Mouse (Mus musculus) lung, adult 2 months (tissue): ENCODE results near the gene Sct. TPM values are rescaled to one million over a fixed set of nuclear protein-coding genes. Genes with fewer than 3 reads are reported as not detected.
A peak's percentile ranks its signal among the peaks of the same experiment; 100 is the strongest.

Source experiments
- DNase-seq: peaks from one replicate; pipeline ENCODE4 v3.0.0; 2022
- H3K4me1 ChIP-seq: fragments of 200-500 bp; 2 replicates; pipeline ENCODE4 v1.6.1; 2011; ENCODE audit warnings: low read length; ENCODE audit not compliant: control insufficient read depth, insufficient read depth
- H3K4me3 ChIP-seq: fragments of 200-500 bp; replicated peaks from 2 replicates; pipeline ENCODE3; 2011; ENCODE audit warnings: low read depth, mild to moderate bottlenecking, control low read depth, low read length; ENCODE audit errors: extremely low read depth
- CTCF ChIP-seq: fragments of 200-500 bp; IDR thresholded peaks from 2 replicates; pipeline ENCODE4 v1.5.1; 2011; ENCODE audit warnings: mild to moderate bottlenecking, low read length, control low read depth; ENCODE audit not compliant: insufficient read depth
- POLR2A ChIP-seq: fragments of 200-500 bp; IDR thresholded peaks from 2 replicates; pipeline ENCODE4 v1.6.1; 2011; ENCODE audit warnings: low read depth, mild to moderate bottlenecking, control low read depth, low read length, borderline replicate concordance; ENCODE audit errors: extremely low read depth
- WGBS: fragments of 180-500 bp; shearing (Covaris S2); methylation state at CpG from one replicate; pipeline ENCODE4 v1.1.7; 2018; 5-methylcytosine and 5-hydroxymethylcytosine counted together
- polyA plus RNA-seq: library from polyadenylated mRNA; depleted of rRNA; stranded (reverse); fragments of >200 nt; gene quantifications from 2 replicates; pipeline ENCODE4 v1.2.3, GENCODE M21; 2012; rRNA removed

The Sct gene
- not detected in 2 replicates for polyA plus RNA-seq

DNA sequence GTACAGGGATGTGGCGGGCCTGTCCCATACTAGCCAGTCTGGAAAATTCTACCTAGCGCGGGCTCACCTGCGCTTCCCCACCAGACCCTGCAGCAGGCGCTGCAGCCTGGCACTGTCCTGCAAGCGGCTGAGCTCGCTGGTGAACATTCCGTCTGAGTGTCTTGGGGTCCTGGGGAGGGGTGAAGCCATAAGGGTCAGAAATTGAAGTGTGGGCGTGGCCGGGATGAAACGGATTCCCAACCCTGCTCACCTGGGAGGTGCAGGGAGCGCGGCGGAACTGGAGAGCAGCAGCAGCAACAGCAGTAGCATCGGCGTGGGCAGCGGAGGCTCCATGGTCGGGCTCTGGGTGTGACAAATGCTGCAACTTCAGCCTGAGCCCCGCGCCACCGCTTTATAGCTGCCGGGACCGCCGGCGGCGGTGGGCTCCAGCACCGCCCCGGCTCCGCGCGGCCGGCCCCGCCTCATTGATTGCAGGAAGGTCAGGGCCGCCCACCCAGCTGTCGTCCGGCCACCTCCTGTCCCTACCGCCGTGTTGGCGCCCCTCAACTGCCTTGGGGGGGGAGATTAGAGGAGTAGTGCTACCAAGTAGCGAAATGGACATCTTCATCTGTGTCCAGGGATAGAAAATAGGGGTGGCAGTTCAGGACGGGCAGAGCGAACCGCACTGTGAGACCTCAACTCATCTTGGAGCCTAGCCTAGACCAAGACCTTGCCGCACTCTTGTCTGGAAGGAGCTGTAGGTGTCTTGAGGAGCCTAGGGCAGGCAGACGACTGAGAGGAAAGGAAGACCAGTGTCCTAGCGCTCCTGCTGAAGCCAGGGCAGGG lies at the start of gene Sct:
Gene Sct, minus strand, starts transcription at position 368 of the 825 bp plus-strand sequence.
- 9% methylated on average over 46 of the region's 46 CpGs for WGBS
- no peak for TF ChIP-seq POLR2A
- TF ChIP-seq CTCF = peak; percentile 33
- H3K4me3 ChIP-seq = peak within 1 kb of the TSS; percentile 27
- H3K4me1 ChIP-seq = 0 out of 2 replicates have a peak, but pooled peaks cover 2% of the 10 kb centered on the region
- no peak for DNase-seq

DNA sequence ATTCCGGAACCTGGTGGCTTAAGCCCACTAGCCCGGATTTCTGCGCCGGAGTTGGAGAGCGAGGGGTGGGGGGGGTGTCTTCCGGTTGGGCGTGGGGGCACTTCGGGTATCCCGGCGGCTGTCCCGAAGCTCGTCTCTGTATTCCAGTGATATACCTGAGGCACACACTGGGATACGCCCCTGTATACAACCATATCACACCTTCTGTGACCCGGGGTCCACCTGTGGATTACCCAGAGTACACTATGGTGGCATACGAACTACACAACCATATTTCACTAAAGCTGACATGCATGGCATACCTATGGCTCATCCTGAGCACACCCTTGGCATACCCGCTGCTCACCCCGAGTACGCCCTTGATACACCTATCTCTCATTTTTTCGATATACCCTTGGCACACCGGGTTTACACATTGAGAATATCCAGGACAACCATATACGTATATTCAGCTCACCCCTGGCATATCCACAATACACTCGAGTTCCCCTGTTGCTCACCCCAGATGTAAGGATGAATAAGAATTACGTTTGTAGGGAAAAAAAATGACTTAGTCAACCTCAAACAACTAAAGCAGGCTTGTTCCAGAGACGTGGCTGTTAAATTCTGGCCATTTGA lies 49.5 kb upstream of the Sct start:
- 11% methylated on average over 24 of the region's 24 CpGs for WGBS
- TF ChIP-seq POLR2A = no peak
- no peak for TF ChIP-seq CTCF
- Histone ChIP-seq H3K4me3 (peak overlapping the region; percentile 96), H3K4me1 (peaks cover 18% of the 10 kb centered on the region)
- DNase-seq = no peak

DNA sequence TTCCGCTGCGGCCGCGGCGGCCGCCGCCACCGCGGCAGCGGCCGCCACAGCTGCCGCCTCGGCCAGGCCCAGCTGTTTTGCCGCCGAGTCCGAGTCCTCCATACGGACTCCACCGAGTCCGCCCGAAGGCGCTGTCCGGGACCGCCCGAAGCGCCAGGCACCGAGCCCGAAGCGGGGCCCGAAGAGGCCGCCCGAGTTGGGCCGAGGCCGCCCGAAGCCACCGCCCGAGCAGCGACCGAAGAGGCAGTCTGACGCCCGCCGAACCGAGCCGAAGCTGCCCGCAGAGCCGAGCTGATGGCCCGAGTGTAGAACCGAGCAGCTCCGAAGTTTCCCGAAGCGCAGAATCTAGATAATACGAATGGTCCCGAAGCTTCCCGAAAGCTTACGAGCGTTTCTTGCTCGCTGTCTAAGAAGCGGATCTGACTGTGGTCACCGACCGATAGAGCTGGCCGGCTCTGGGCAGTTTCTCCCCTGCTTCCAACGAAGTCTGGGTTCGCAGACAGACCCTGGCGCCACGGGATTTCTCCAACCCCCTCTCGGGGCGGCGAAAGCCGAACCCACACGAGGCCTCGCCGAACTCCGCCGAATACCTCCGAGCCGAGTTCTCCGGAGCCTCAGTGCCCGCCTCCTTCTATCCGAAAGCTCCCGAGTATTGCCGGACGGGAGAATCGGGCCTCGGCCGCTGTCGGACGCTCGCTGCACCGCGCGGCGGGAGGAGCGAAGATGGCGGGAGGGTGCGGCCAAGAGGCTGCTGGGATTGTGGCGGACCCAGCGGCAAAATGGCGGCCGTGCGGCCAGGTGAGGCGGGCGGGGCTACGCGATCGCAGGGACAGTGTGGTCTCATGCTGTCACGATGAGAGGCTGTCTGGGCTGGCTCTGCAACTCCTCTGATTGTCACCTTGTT lies 48.8 kb upstream of the Sct start, which contains the start of the genes Deaf1 and Tmem80:
Gene Deaf1, minus strand, starts transcription at position 222 of the 904 bp plus-strand sequence.
Gene Tmem80, plus strand, starts transcription at position 271 of the 904 bp plus-strand sequence.
- peaks cover 18% of the 10 kb centered on the region for H3K4me1 ChIP-seq
- DNase-seq = peak; percentile 99
- under 1% methylated on average over 104 of the region's 105 CpGs for WGBS
- peak within 1 kb of the TSS; percentile 96 for H3K4me3 ChIP-seq
- TF ChIP-seq CTCF (no peak), POLR2A (peak; percentile 91)

DNA sequence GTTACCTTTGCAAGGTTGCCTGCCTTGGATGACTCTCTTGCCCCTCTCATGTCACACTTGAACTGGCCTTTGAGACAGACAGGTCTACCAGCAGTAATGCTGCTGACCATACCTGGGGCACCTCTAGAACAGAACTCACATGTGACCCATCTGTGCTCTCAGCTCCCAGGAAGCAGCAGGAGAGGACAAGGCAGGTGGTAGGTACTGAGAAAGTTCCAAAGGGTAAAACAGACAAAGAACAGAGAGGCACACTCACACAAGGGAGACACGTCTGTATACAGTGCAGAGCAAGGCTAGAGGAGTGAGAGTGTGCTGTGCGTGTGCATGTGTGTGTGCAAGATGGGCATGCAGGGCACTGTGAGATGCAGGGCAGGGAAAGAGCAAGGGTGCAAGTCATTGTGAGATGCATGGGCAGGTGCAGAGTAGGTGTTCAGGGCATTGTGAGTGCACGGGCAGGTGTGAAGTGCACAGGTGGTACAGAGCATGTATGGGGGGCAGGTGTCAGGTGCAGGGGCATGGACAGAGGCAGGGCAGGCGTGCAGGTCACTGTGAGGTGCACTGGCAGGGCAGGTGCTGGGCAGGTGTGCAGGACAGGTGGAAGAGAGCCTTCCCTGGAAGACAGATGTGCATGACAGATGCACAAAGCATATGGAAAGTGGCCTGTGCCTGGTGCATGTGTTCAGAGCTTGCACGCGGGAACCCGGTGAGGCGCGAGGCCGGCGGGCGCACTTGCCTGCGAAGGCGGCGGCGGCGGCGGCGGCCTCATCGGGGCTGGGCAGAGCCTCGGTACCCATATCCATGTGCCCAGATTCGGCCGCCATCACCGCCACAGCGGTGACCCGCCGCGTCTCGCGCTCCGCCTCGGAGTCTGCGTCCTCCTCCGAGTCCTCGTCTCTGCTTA lies 47.9 kb upstream of the Sct start:
- WGBS = 4% methylated on average over 35 of the region's 35 CpGs
- peak; percentile 28 for DNase-seq

DNA sequence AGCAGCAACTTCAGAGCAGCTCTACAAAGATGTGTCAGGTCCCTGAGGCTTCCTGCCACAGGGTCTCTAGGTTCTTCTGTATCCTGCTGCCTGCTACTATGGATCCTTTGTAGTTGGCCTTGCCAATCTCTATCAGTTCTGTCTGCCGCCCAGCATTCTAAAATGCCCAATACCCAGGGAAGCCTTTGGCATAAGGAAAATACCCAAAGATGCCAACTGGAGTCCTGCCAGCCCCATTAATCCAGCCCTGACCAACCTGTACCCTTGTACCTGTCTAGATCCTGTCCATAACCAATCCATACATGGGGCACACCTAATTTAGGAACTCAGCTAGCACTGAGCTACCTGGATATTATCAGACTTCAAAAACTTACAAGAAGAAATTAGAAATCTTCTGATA lies 45.8 kb upstream of the Sct start:
- TF ChIP-seq POLR2A (no peak), CTCF (no peak)
- whole genome bisulfite sequencing = 59% methylated on average over 1 of the region's 1 CpGs
- Histone ChIP-seq H3K4me3 (no peak overlapping the region), H3K4me1 (peaks cover 15% of the 10 kb centered on the region)
- DNase-seq = no peak

More for the DNA sequence above, 47.9 kb upstream of the Sct start:
- H3K4me3 ChIP-seq = peak overlapping the region; percentile 71
- no peak for TF ChIP-seq POLR2A
- TF ChIP-seq CTCF = no peak
- H3K4me1 ChIP-seq = peaks cover 15% of the 10 kb centered on the region

DNA sequence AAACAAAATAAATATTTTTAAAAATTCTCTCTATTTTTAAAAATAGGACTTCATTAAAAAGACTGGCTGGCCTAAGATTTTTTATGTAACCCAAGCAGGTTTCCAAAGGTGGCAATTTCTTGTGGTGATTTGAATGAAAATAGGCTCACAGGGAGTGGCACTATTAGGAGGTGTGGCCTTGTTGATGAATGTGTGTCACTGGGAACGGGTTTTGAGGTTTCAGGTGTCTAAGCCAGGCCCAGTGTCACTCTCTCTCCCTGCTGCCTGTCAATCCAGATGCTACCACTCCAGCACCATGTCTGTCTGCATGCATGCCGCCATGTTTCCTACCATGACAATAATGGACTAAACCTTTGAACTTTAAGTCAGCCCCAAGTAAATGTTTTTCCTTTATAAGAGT lies 40.5 kb upstream of the Sct start:
- TF ChIP-seq CTCF (no peak), POLR2A (no peak)
- Histone ChIP-seq H3K4me3 (no peak overlapping the region), H3K4me1 (no peaks in the 10 kb centered on the region)
- no peak for DNase-seq
- WGBS = 73% methylated on average over 2 of the region's 2 CpGs

DNA sequence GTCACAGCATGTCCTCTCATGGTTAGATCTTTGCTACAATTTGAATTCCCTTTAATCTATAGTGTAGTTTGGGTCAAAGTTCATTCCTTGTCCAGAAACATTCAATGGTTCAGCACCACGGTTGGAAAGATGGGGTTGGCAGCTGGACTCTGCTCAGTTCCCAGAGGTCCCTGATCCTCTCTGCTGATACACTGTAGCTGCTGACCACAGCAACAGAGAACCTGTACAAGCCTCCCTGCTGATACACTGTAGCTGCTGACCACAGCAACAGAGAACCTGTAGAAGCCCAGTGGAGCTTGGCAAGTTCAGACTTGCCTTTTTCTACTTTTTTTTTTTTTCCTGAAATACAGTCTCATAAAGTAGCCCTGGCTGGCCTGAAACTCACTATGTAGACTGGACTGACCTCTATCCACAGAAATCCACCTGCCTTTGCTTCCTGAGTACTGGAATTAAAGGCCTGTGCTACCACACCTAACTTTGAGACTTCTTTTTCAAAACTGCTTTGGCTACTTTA lies 38.7 kb upstream of the Sct start:
- 70% methylated on average over 1 of the region's 1 CpGs for WGBS
- no peak for DNase-seq
- no peak for TF ChIP-seq POLR2A
- TF ChIP-seq CTCF = no peak
- H3K4me1 ChIP-seq = no peaks in the 10 kb centered on the region
- no peak overlapping the region for H3K4me3 ChIP-seq

DNA sequence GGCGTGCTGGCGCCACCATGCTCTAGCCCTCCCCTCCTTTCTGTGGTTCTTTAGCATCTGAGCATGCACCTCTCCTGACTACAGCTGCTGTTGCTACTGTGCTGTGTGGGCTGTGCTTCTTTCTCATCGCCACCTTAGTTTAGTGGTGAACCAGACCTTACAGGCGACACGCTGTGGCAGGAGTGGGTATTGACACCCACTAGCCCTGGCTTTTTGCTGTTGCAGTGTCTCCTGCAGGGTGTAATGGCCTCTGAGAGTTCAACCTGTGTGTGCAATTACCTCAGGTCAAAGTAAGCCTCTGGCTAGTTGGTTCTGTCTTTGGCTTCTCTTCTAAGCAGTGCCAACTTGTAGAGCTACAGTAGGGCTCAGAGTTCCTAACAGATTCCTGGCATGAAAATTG lies 37.0 kb upstream of the Sct start:
- Histone ChIP-seq H3K4me1 (no peaks in the 10 kb centered on the region), H3K4me3 (no peak overlapping the region)
- 73% methylated on average over 5 of the region's 5 CpGs for WGBS
- DNase-seq = peak; percentile 34
- TF ChIP-seq CTCF = peak; percentile 64
- no peak for TF ChIP-seq POLR2A
